Mouse (Mus musculus): ENCODE results near the gene Dbr1.

DNA sequence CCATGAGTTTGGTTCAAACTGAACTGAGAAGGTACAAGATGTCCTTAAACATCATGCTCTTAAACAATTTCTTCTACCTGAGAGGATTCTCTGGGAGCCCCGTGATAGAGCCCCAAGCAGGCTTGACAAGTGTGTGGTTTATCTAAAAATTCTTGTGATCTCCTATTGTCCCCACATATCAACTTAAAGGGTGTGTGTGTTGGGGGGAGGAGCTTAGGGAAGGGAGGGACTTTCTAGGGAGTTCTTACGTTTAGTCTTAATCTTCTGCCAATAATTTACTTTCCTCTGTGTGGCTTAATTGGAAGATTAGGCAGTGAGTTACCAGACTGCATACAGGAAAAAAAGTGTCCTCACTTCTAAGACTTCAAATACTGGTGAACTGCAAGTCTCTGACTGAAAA lies 36.6 kb downstream of the Dbr1 start, which contains the start of gene A4gnt:
- TF ChIP-seq CTCF (IDR thresholded peaks at IDR 0.05 in 2 of 3, conservative IDR thresholded peaks at IDR 0.05 in 1 of 3; ENCODE audit: control insufficient read depth in 1 of 3, insufficient read depth in 1 of 3, low read depth in 2 of 3, low read length in 3 of 3, poor library complexity in 1 of 3, severe bottlenecking in 1 of 3) (no peak), TBP (IDR thresholded peaks at IDR 0.05; ENCODE audit: low read depth, low read length) (no peak), EP300 (IDR thresholded peaks at IDR 0.05; ENCODE audit: low read depth in 1 of 2, low read length in 2 of 2) (no peak), POLR2A (IDR thresholded peaks at IDR 0.05; ENCODE audit: control insufficient read depth in 1 of 2, insufficient read depth in 1 of 2, low read depth in 1 of 2, low read length in 2 of 2, poor library complexity in 1 of 2) (no peak), JUND (IDR thresholded peaks at IDR 0.05; ENCODE audit: low read depth, low read length) (no peak), USF2 (IDR thresholded peaks at IDR 0.05; ENCODE audit: borderline replicate concordance in 1 of 2, insufficient read depth in 1 of 2, low read depth in 1 of 2, low read length in 2 of 2) (no peak), GATA1 (IDR thresholded peaks at IDR 0.05; ENCODE audit: low read depth, low read length) (no peak)

Measured in MEL (cell line).